Mouse (Mus musculus): ENCODE measurements around the gene Hibadh. TPM values are rescaled to one million over a fixed set of nuclear protein-coding genes. Genes with fewer than 3 reads are reported as not detected.

The Hibadh gene
- total and polyA plus RNA-seq, 2 experiments, result 225 to 308 TPM

- no peak overlapping the region for H3K9ac ChIP-seq (ENCODE audit: low read depth, low read length)
- WGBS, result 61% methylated on average over 2 of the region's 2 CpGs
- H3K27ac ChIP-seq (replicated peaks; ENCODE audit: insufficient read depth, low read depth, low read length), result no peak overlapping the region
- no peak for DNase-seq (ENCODE audit: extremely low read depth, low read depth, low spot score)
- H3K36me3 ChIP-seq (ENCODE audit: control insufficient read depth, insufficient read depth, low read length), result peaks cover 7% of the 10 kb centered on the region; the same call in 1 of the 2 replicates
- no peaks in the 10 kb centered on the region for H3K27me3 ChIP-seq (ENCODE audit: control insufficient read depth, insufficient read depth, low read length)
- H3K79me2 ChIP-seq (ENCODE audit: control insufficient read depth, insufficient read depth, low read length), result no peaks in the 10 kb centered on the region
- no peak for TF ChIP-seq CTCF (IDR thresholded peaks at IDR 0.05; ENCODE audit: low read depth, low read length)
- no peak for TF ChIP-seq POLR2A (IDR thresholded peaks at IDR 0.05; ENCODE audit: extremely low read depth, insufficient read depth, low read length)
- no peaks in the 10 kb centered on the region for H3K4me1 ChIP-seq (ENCODE audit: control insufficient read depth, insufficient read depth, low read length)
- no peak overlapping the region for H3K4me3 ChIP-seq (ENCODE audit: insufficient read depth, low read depth, low read length)
These were observed 100.3 kb downstream of the Hibadh start for GRCm38 (mm10) chr6:52539911-52540310.

DNA sequence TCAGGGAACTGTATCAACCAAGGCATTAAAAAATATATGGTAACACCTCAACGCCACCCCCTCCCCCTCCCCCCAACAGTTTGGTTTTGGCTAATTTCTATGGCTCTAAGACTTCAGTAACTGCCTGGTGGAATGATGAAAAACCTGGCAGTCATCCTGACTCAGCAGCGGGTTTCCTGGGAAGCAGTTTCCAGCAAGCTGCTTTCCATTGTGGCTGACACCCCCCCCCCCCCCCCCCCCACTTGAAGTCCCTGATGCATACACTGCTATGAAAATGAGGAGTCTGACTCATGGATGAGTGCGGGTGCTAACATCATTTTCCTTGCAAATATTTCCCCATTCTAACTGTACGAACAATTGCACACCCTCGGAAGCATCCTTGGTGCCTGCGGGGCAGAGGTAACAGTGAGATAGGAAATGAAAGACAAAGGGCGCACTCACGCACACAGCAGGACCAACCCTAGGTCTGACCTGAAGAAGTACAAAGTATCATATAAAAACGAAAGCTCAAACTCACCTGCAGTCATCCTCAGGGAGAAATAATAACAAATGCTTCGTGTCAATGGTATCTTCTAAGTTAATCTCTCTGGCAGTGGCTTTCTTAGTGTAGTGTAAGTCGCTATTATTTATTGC lies 105.0 kb downstream of the Hibadh start:
- Histone ChIP-seq H3K9ac (ENCODE audit: low read depth, low read length) (no peak overlapping the region), H3K36me3 (ENCODE audit: control insufficient read depth, insufficient read depth, low read length) (peaks cover 4% of the 10 kb centered on the region; the same call in 1 of the 2 replicates), H3K79me2 (ENCODE audit: control insufficient read depth, insufficient read depth, low read length) (no peaks in the 10 kb centered on the region), H3K27me3 (ENCODE audit: control insufficient read depth, insufficient read depth, low read length) (no peaks in the 10 kb centered on the region), H3K27ac (replicated peaks; ENCODE audit: insufficient read depth, low read depth, low read length) (no peak overlapping the region), H3K4me3 (ENCODE audit: insufficient read depth, low read depth, low read length) (no peak overlapping the region), H3K4me1 (ENCODE audit: control insufficient read depth, insufficient read depth, low read length) (no peaks in the 10 kb centered on the region)
- DNase-seq (ENCODE audit: extremely low read depth, low read depth, low spot score), result no peak
- 91% methylated on average over 11 of the region's 11 CpGs for WGBS
- TF ChIP-seq CTCF (IDR thresholded peaks at IDR 0.05; ENCODE audit: low read depth, low read length) (no peak), POLR2A (IDR thresholded peaks at IDR 0.05; ENCODE audit: extremely low read depth, insufficient read depth, low read length) (no peak)

DNA sequence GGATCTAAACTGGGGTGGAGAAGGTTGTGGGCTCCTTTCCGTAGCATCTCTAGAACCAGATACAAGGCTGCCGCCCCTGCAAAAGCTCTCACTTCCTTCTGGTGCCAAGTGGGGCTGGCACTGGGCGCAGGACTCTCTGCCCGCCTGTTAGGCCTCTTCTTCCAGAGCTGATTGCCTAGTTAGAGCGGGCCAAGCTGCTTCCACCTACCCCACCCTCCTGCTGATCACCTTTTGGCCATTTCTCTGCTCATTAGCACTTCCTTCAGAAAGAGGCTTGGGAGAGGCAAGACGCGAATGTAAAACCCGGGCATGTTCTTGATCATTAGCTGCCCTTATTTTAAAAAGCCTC lies 108.1 kb downstream of the Hibadh start:
- Histone ChIP-seq H3K27me3 (ENCODE audit: control insufficient read depth, insufficient read depth, low read length) (no peaks in the 10 kb centered on the region), H3K4me1 (ENCODE audit: control insufficient read depth, insufficient read depth, low read length) (no peaks in the 10 kb centered on the region), H3K4me3 (ENCODE audit: insufficient read depth, low read depth, low read length) (no peak overlapping the region), H3K79me2 (ENCODE audit: control insufficient read depth, insufficient read depth, low read length) (no peaks in the 10 kb centered on the region), H3K27ac (replicated peaks; ENCODE audit: insufficient read depth, low read depth, low read length) (no peak overlapping the region), H3K36me3 (ENCODE audit: control insufficient read depth, insufficient read depth, low read length) (peaks cover 1% of the 10 kb centered on the region; the same call in 1 of the 2 replicates), H3K9ac (ENCODE audit: low read depth, low read length) (no peak overlapping the region)
- TF ChIP-seq POLR2A (IDR thresholded peaks at IDR 0.05; ENCODE audit: extremely low read depth, insufficient read depth, low read length), result no peak
- DNase-seq (ENCODE audit: extremely low read depth, low read depth, low spot score), result no peak
- WGBS, result 93% methylated on average over 8 of the region's 8 CpGs

- no peaks in the 10 kb centered on the region for H3K27me3 ChIP-seq (ENCODE audit: control insufficient read depth, insufficient read depth, low read length)
- 92% methylated on average over 19 of the region's 19 CpGs for WGBS
- no peak for TF ChIP-seq POLR2A (IDR thresholded peaks at IDR 0.05; ENCODE audit: extremely low read depth, insufficient read depth, low read length)
- no peak for TF ChIP-seq CTCF (IDR thresholded peaks at IDR 0.05; ENCODE audit: low read depth, low read length)
- no peak for DNase-seq (ENCODE audit: extremely low read depth, low read depth, low spot score)
- H3K27ac ChIP-seq (replicated peaks; ENCODE audit: insufficient read depth, low read depth, low read length), result no peak overlapping the region
- no peaks in the 10 kb centered on the region for H3K79me2 ChIP-seq (ENCODE audit: control insufficient read depth, insufficient read depth, low read length)
- H3K9ac ChIP-seq (ENCODE audit: low read depth, low read length), result no peak overlapping the region
- H3K36me3 ChIP-seq (ENCODE audit: control insufficient read depth, insufficient read depth, low read length), result peaks cover 1% of the 10 kb centered on the region; the same call in 1 of the 2 replicates
- H3K4me1 ChIP-seq (ENCODE audit: control insufficient read depth, insufficient read depth, low read length), result no peaks in the 10 kb centered on the region
- H3K4me3 ChIP-seq (ENCODE audit: insufficient read depth, low read depth, low read length), result no peak overlapping the region
These were observed 108.6 kb downstream of the Hibadh start for GRCm38 (mm10) chr6:52531366-52532143.

DNA sequence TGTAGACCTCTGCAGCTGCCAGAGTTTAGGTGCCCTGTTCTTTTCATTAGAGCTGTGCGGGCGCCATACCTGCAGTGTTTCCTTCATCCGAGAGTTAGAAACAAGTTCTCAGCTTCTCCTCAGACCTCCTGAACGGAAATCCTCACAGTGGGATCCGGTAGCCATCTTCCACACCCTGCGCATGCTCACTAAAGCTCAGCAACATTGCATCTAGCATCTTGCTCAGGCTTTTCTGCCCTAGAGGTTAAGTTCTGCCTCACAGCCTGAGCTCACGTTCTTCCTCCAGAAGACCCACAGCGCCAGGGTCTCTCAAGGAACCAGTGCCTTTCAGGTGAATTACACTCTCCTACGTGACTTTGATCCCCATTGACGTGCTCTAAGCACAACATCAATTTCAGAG lies 109.3 kb downstream of the Hibadh start:
- DNase-seq (ENCODE audit: extremely low read depth, low read depth, low spot score), result no peak
- H3K36me3 ChIP-seq (ENCODE audit: control insufficient read depth, insufficient read depth, low read length), result peaks cover 1% of the 10 kb centered on the region; the same call in 1 of the 2 replicates
- H3K27me3 ChIP-seq (ENCODE audit: control insufficient read depth, insufficient read depth, low read length), result no peaks in the 10 kb centered on the region
- no peak overlapping the region for H3K27ac ChIP-seq (replicated peaks; ENCODE audit: insufficient read depth, low read depth, low read length)
- no peak overlapping the region for H3K9ac ChIP-seq (ENCODE audit: low read depth, low read length)
- no peaks in the 10 kb centered on the region for H3K79me2 ChIP-seq (ENCODE audit: control insufficient read depth, insufficient read depth, low read length)
- no peaks in the 10 kb centered on the region for H3K4me1 ChIP-seq (ENCODE audit: control insufficient read depth, insufficient read depth, low read length)
- H3K4me3 ChIP-seq (ENCODE audit: insufficient read depth, low read depth, low read length), result no peak overlapping the region
- TF ChIP-seq CTCF (IDR thresholded peaks at IDR 0.05; ENCODE audit: low read depth, low read length) (no peak), POLR2A (IDR thresholded peaks at IDR 0.05; ENCODE audit: extremely low read depth, insufficient read depth, low read length) (no peak)
- 92% methylated on average over 10 of the region's 10 CpGs for WGBS

DNA sequence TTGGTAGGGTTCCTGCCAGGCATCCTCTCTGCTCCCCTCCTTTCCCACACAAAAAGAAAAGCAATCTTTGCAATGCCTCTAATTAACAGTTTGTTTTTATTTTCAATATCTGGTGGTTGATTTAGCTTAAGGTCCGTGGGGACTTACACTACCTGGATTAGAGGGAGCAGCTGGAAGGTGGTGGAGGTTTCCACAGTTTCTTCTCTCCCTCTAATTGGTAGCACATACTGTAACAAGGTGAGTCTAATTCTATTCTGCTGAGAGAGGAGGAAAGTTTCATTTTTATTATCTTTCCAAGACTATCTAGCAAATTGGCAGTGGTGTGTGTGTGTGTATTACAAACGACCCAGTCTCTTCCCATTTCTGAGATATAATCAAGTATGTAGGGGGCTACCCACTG lies 116.0 kb downstream of the Hibadh start:
- H3K4me1 ChIP-seq (ENCODE audit: control insufficient read depth, insufficient read depth, low read length), result no peaks in the 10 kb centered on the region
- TF ChIP-seq CTCF (IDR thresholded peaks at IDR 0.05; ENCODE audit: low read depth, low read length) (no peak), POLR2A (IDR thresholded peaks at IDR 0.05; ENCODE audit: extremely low read depth, insufficient read depth, low read length) (no peak)
- 51% methylated on average over 2 of the region's 2 CpGs for WGBS
- H3K4me3 ChIP-seq (ENCODE audit: insufficient read depth, low read depth, low read length), result no peak overlapping the region
- 0 out of 2 replicates have a peak, but pooled peaks cover 3% of the 10 kb centered on the region for H3K27me3 ChIP-seq (ENCODE audit: control insufficient read depth, insufficient read depth, low read length)
- no peak overlapping the region for H3K27ac ChIP-seq (replicated peaks; ENCODE audit: insufficient read depth, low read depth, low read length)
- no peak for DNase-seq (ENCODE audit: extremely low read depth, low read depth, low spot score)
- H3K36me3 ChIP-seq (ENCODE audit: control insufficient read depth, insufficient read depth, low read length), result no peaks in the 10 kb centered on the region
- H3K79me2 ChIP-seq (ENCODE audit: control insufficient read depth, insufficient read depth, low read length), result no peaks in the 10 kb centered on the region
- H3K9ac ChIP-seq (ENCODE audit: low read depth, low read length), result no peak overlapping the region

All from liver, adult 2 months (tissue).